Mouse (Mus musculus): ENCODE measurements at regions not wholly inside any gene's neighbourhood (a gene's known extent, or its start where the extent isn't known, plus 50 kb on each side); places are given as distances from the start of the nearest gene placed in this dataset.
A peak's percentile ranks its signal among the peaks of the same experiment; 100 is the strongest.

- no peak for DNase-seq (ENCODE audit: low read depth, low spot score)
These were observed 66.9 kb upstream of the Pdha2 start for GRCm38 (mm10) chr3:141279041-141279554.

- DNase-seq (ENCODE audit: low read depth, low spot score): peak; percentile 3
These were observed 81.6 kb upstream of the Pdha2 start for GRCm38 (mm10) chr3:141293802-141294201.

GRCm38 (mm10) chr3:141296897-141297296, 84.7 kb upstream of the Pdha2 start:
- DNase-seq (ENCODE audit: low read depth, low spot score): no peak

- DNase-seq (ENCODE audit: low read depth, low spot score): no peak
These were observed 87.6 kb upstream of the Pdha2 start for GRCm38 (mm10) chr3:141299749-141300148.

GRCm38 (mm10) chr3:141333517-141334113, 121.5 kb upstream of the Pdha2 start:
- DNase-seq (ENCODE audit: low read depth, low spot score): no peak

GRCm38 (mm10) chr3:141338224-141338982, 126.2 kb upstream of the Pdha2 start:
- no peak for DNase-seq (ENCODE audit: low read depth, low spot score)

GRCm38 (mm10) chr3:141353961-141354360, 111.1 kb upstream of the Unc5c start:
- DNase-seq (ENCODE audit: low read depth, low spot score): no peak

GRCm38 (mm10) chr3:141393005-141393404, 72.0 kb upstream of the Unc5c start:
- DNase-seq (ENCODE audit: low read depth, low spot score): no peak

- DNase-seq (ENCODE audit: low read depth, low spot score): no peak
These were observed 66.8 kb upstream of the Unc5c start for GRCm38 (mm10) chr3:141398214-141398613.

All from CD4-positive helper T cell, adult 2 months (primary cell).